19 mouse cellular contexts compared by ENCODE assay signal in the genomic region with DNA sequence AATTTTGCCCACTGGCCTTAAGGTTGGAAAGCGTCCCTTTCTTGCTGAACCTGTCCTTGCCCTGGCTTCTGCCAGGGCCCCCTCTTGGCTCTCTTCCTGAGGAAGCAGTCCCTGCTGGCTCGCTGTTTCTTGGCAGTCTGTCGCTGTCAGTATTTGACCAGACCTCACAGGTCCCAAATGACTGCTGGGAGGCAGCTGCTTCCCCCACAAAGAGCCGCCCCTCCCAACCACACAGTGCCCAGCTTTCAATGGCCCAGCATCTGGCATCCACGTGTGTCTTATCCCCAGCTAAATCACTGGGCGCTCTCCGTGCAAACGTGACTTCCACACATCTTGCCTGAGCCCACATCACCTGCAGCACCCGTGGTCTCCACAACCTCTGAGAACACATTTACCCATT.
DNase-seq lines count a peak whose midpoint lies in the region; ATAC-seq lines count a peak whose summit lies in the region.
"Had no signal": no experiment of that assay in that cellular context is flagged by ENCODE, and none has a peak within 500 bp of the region (broad histone marks: within the 10 kb centered on the region; RNA-seq: fewer than 3 reads in every experiment).

No protein-coding gene starts in this region.

- H3K4me1 ChIP-seq in midbrain, embryonic 12.5 days = peaks cover 3% of the 10 kb centered on the region; the same call in 1 of the 2 replicates
- no peaks in the 10 kb centered on the region for H3K4me1 ChIP-seq in midbrain, embryonic 10.5 days
- no peaks in the 10 kb centered on the region for H3K4me1 ChIP-seq in hindbrain, embryonic 14.5 days (replicated peaks; ENCODE audit: control insufficient read depth, insufficient read depth, low read length)
- H3K4me1 ChIP-seq in neural tube, embryonic 11.5 days (ENCODE audit: control insufficient read depth, insufficient read depth, low read length) = no peaks in the 10 kb centered on the region
- no peaks in the 10 kb centered on the region for H3K4me1 ChIP-seq in intestine, embryonic 15.5 days (replicated peaks)
- H3K4me1 ChIP-seq: embryonic facial prominence, embryonic 15.5 days; neural tube, embryonic 12.5 days had no signal

- no peak for ATAC-seq in cerebellum, adult (ENCODE audit: insufficient number of reproducible peaks, low FRiP score, low TSS enrichment)
- no peak for ATAC-seq in midbrain, embryonic 12.5 days (ENCODE audit: low FRiP score, low read depth)
- ATAC-seq in hindbrain, embryonic 14.5 days (ENCODE audit: low FRiP score) = peak; percentile 48; the same call in 1 of the 2 replicates
- ATAC-seq in neural tube, embryonic 11.5 days (ENCODE audit: insufficient read depth, low FRiP score, low TSS enrichment) = no peak
- no peak for ATAC-seq in intestine, embryonic 15.5 days

- peak; percentile 61 to 65 for DNase-seq in cerebellum, postnatal 14 days
- no peak for DNase-seq in midbrain, embryonic 10.5 days (ENCODE audit: low spot score)
- no peak for DNase-seq in hindbrain, embryonic 14.5 days (ENCODE audit: low spot score)
- peak; percentile 49 for DNase-seq in neural tube, embryonic 11.5 days (ENCODE audit: low spot score)
- DNase-seq in layer of hippocampus, postnatal 25 days (ENCODE audit: extremely low spot score in 1 of 2, low spot score in 1 of 2) = no peak
- DNase-seq: cerebellum, adult 18-20 months; gastrocnemius, adult 2 months; heart, postnatal 14 days; kidney, adult 2 months; right cerebral cortex, postnatal 25 days; thymus, adult 18-20 months had no signal

- no peaks in the 10 kb centered on the region for H3K9me3 ChIP-seq in midbrain, embryonic 12.5 days
- H3K9me3 ChIP-seq in midbrain, embryonic 10.5 days (replicated peaks) = no peaks in the 10 kb centered on the region
- H3K9me3 ChIP-seq in hindbrain, embryonic 14.5 days (ENCODE audit: control insufficient read depth, low read length) = no peaks in the 10 kb centered on the region
- no peaks in the 10 kb centered on the region for H3K9me3 ChIP-seq in neural tube, embryonic 11.5 days (ENCODE audit: control insufficient read depth, low read length)
- H3K9me3 ChIP-seq in intestine, embryonic 15.5 days = no peaks in the 10 kb centered on the region
- H3K9me3 ChIP-seq: embryonic facial prominence, embryonic 15.5 days; neural tube, embryonic 12.5 days had no signal

- H3K9ac ChIP-seq in midbrain, embryonic 12.5 days (replicated peaks) = no peak overlapping the region
- H3K9ac ChIP-seq in hindbrain, embryonic 14.5 days = no peak overlapping the region
- H3K9ac ChIP-seq in neural tube, embryonic 11.5 days (ENCODE audit: low read length) = no peak overlapping the region
- H3K9ac ChIP-seq in intestine, embryonic 15.5 days = no peak overlapping the region
- H3K9ac ChIP-seq: embryonic facial prominence, embryonic 15.5 days; liver, embryonic 14.5 days; neural tube, embryonic 12.5 days had no signal

- peaks cover 31% of the 10 kb centered on the region for H3K27me3 ChIP-seq in midbrain, embryonic 12.5 days
- H3K27me3 ChIP-seq in midbrain, embryonic 10.5 days (ENCODE audit: low read depth, poor library complexity, severe bottlenecking) = peaks cover 63% of the 10 kb centered on the region
- H3K27me3 ChIP-seq in hindbrain, embryonic 14.5 days (ENCODE audit: control insufficient read depth, insufficient read depth, low read length) = no peaks in the 10 kb centered on the region; the same call in 1 of the 2 replicates
- no peaks in the 10 kb centered on the region for H3K27me3 ChIP-seq in neural tube, embryonic 11.5 days (ENCODE audit: control insufficient read depth, insufficient read depth, low read length)
- no peaks in the 10 kb centered on the region for H3K27me3 ChIP-seq in intestine, embryonic 15.5 days (replicated peaks)

- H3K4me2 ChIP-seq in midbrain, embryonic 12.5 days (replicated peaks) = no peak overlapping the region
- no peak overlapping the region for H3K4me2 ChIP-seq in hindbrain, embryonic 14.5 days (replicated peaks)
- H3K4me2 ChIP-seq in neural tube, embryonic 11.5 days (ENCODE audit: low read depth) = no peak overlapping the region
- no peak overlapping the region for H3K4me2 ChIP-seq in intestine, embryonic 15.5 days (replicated peaks)
- H3K4me2 ChIP-seq: embryonic facial prominence, embryonic 15.5 days; neural tube, embryonic 12.5 days had no signal

- H3K4me3 ChIP-seq in midbrain, embryonic 12.5 days = no peak overlapping the region
- no peak overlapping the region for H3K4me3 ChIP-seq in midbrain, embryonic 10.5 days
- H3K4me3 ChIP-seq in hindbrain, embryonic 14.5 days (replicated peaks; ENCODE audit: low read length) = no peak overlapping the region
- no peak overlapping the region for H3K4me3 ChIP-seq in neural tube, embryonic 11.5 days (ENCODE audit: low read depth, low read length)
- no peak overlapping the region for H3K4me3 ChIP-seq in intestine, embryonic 15.5 days (replicated peaks)
- H3K4me3 ChIP-seq: embryonic facial prominence, embryonic 15.5 days; gastrocnemius, adult 2 months; left cerebral cortex, adult 2 months; neural tube, embryonic 12.5 days had no signal

- 50% methylated on average over 9 of the region's 9 CpGs for WGBS in midbrain, embryonic 12.5 days
- 59% methylated on average over 9 of the region's 9 CpGs for WGBS in midbrain, embryonic 10.5 days
- WGBS in hindbrain, embryonic 14.5 days = 25% methylated on average over 9 of the region's 9 CpGs
- WGBS in neural tube, embryonic 11.5 days = 48% methylated on average over 9 of the region's 9 CpGs
- 51% methylated on average over 9 of the region's 9 CpGs for WGBS in intestine, embryonic 15.5 days

- H3K36me3 ChIP-seq in midbrain, embryonic 12.5 days = no peaks in the 10 kb centered on the region
- no peaks in the 10 kb centered on the region for H3K36me3 ChIP-seq in midbrain, embryonic 10.5 days
- H3K36me3 ChIP-seq in hindbrain, embryonic 14.5 days (replicated peaks; ENCODE audit: control insufficient read depth, insufficient read depth) = no peaks in the 10 kb centered on the region
- H3K36me3 ChIP-seq in neural tube, embryonic 11.5 days (ENCODE audit: control insufficient read depth, insufficient read depth, low read length) = no peaks in the 10 kb centered on the region
- no peaks in the 10 kb centered on the region for H3K36me3 ChIP-seq in intestine, embryonic 15.5 days
- H3K36me3 ChIP-seq: embryonic facial prominence, embryonic 15.5 days; neural tube, embryonic 12.5 days had no signal

- 0 out of 2 replicates have a peak overlapping the region, but pooled peaks have one; percentile 46 for H3K27ac ChIP-seq in midbrain, embryonic 12.5 days (replicated peaks)
- H3K27ac ChIP-seq in midbrain, embryonic 10.5 days (replicated peaks) = no peak overlapping the region
- no peak overlapping the region for H3K27ac ChIP-seq in hindbrain, embryonic 14.5 days
- H3K27ac ChIP-seq in neural tube, embryonic 11.5 days (ENCODE audit: low read depth, low read length) = no peak overlapping the region
- no peak overlapping the region for H3K27ac ChIP-seq in intestine, embryonic 15.5 days
- H3K27ac ChIP-seq: embryonic facial prominence, embryonic 15.5 days; gastrocnemius, adult 2 months; left cerebral cortex, adult 2 months; liver, embryonic 14.5 days; macrophage; neural tube, embryonic 12.5 days had no signal

Comparison
In these comparisons a context has a peak if more than half of its experiments do, and no peak if none do; other contexts are left out.
1. DNase-seq: peak in cerebellum, postnatal 14 days (2 of 2) and neural tube, embryonic 11.5 days (single experiment); none in midbrain, embryonic 10.5 days (single experiment), hindbrain, embryonic 14.5 days (single experiment) and layer of hippocampus, postnatal 25 days (0 of 2).